Mouse (Mus musculus): Measurements from ENCODE around the gene Tmie. TPM values are rescaled to one million over a fixed set of nuclear protein-coding genes. Genes with fewer than 3 reads are reported as not detected.

The Tmie gene
- polyA plus RNA-seq, 1 experiment from 2014 or later: 1.7 TPM

DNA sequence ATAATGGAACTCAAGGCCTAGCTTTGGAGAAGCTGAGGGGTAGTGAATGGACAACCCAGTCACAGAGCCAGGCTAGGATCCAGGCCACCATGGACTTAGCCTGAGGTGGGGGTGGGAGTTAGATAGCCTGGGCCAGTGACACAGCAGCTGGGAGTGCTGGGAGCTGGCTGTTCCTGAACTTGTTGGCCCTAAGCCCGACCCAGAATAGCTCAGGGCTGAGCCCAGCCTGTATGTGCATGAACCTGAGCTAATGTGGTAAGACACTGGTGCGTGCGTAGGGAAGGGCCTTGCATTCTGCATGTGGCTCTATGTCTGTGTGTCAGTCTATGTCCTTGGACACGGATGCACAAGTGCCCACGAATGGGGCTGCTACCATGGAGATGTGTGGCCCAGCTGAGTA is 2.0 kb downstream of the Tmie start:
- peaks cover 11% of the 10 kb centered on the region for H3K27me3 ChIP-seq (ENCODE audit: control insufficient read depth, insufficient read depth, low read length)
- no peaks in the 10 kb centered on the region for H3K9me3 ChIP-seq (replicated peaks; ENCODE audit: control insufficient read depth, low read length)
- no peaks in the 10 kb centered on the region for H3K36me3 ChIP-seq (ENCODE audit: control insufficient read depth, insufficient read depth)
- ATAC-seq (replicated peaks; ENCODE audit: extremely low read depth, insufficient read depth, low FRiP score): peak; percentile 80
- WGBS: 47% methylated on average over 5 of the region's 5 CpGs
- peaks cover 34% of the 10 kb centered on the region for H3K4me1 ChIP-seq (ENCODE audit: control insufficient read depth, insufficient read depth, low read length)
- peak overlapping the region; percentile 38; the same call in 1 of the 2 replicates for H3K9ac ChIP-seq (ENCODE audit: low read length)
- peak overlapping the region; percentile 26 for H3K4me2 ChIP-seq (ENCODE audit: low read depth, low read length)
- no peak overlapping the region for H3K4me3 ChIP-seq (ENCODE audit: low read length)
- H3K27ac ChIP-seq (ENCODE audit: low read length): peak overlapping the region; percentile 81

DNA sequence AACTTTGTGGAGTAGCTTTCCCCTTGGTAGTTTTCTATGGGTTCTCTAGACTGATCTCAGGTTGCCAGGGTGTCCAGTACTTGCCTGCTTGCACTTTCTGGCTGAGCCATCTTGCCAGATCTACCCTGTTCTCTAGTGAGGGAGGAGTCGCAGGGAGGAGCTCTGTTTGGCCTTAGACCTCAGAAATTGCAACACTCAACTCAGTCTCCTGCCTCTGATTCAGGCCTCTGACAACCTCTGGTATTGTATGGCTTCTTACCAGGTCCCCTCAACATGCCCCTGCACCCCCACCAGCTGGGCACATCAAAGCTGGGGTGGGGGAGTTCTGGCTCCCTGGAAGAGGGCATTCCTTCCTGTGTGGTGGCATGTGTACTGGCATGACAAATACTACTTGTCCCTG is 2.6 kb downstream of the Tmie start:
- Histone ChIP-seq H3K9ac (ENCODE audit: low read length) (no peak overlapping the region), H3K4me3 (ENCODE audit: low read length) (no peak overlapping the region), H3K4me2 (ENCODE audit: low read depth, low read length) (no peak overlapping the region), H3K27me3 (ENCODE audit: control insufficient read depth, insufficient read depth, low read length) (peaks cover 13% of the 10 kb centered on the region), H3K9me3 (replicated peaks; ENCODE audit: control insufficient read depth, low read length) (no peaks in the 10 kb centered on the region), H3K4me1 (ENCODE audit: control insufficient read depth, insufficient read depth, low read length) (peaks cover 34% of the 10 kb centered on the region), H3K27ac (ENCODE audit: low read length) (peak overlapping the region; percentile 81), H3K36me3 (ENCODE audit: control insufficient read depth, insufficient read depth) (no peaks in the 10 kb centered on the region)
- WGBS: 88% methylated on average over 1 of the region's 1 CpGs
- ATAC-seq (replicated peaks; ENCODE audit: extremely low read depth, insufficient read depth, low FRiP score): no peak

DNA sequence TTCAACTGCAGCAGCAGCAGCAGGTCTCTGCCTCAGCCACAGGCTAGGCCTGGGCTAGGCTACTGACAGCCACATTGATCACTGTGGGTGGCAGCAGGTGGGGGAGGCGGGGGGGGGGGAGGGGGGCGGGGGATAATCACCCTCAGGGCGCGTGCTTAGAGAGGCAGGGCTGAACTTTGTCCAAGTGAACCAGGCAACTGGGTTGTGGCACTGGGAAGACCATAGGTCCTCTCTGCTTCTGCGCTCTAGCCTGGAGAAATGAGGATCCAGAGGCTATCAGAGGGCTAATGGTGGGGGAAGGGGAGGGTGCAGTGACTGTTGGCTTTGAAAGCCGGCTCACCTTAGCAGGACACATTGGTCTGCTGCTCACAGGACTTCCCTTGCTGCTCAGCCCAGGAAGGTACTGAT is 4.6 kb downstream of the Tmie start:
- Histone ChIP-seq H3K4me3 (ENCODE audit: low read length) (no peak overlapping the region), H3K4me1 (ENCODE audit: control insufficient read depth, insufficient read depth, low read length) (peaks cover 29% of the 10 kb centered on the region), H3K4me2 (ENCODE audit: low read depth, low read length) (no peak overlapping the region), H3K27me3 (ENCODE audit: control insufficient read depth, insufficient read depth, low read length) (peaks cover 11% of the 10 kb centered on the region), H3K9ac (ENCODE audit: low read length) (no peak overlapping the region), H3K36me3 (ENCODE audit: control insufficient read depth, insufficient read depth) (no peaks in the 10 kb centered on the region), H3K27ac (ENCODE audit: low read length) (no peak overlapping the region), H3K9me3 (replicated peaks; ENCODE audit: control insufficient read depth, low read length) (no peaks in the 10 kb centered on the region)
- ATAC-seq (replicated peaks; ENCODE audit: extremely low read depth, insufficient read depth, low FRiP score): no peak
- 40% methylated on average over 4 of the region's 6 CpGs for WGBS

DNA sequence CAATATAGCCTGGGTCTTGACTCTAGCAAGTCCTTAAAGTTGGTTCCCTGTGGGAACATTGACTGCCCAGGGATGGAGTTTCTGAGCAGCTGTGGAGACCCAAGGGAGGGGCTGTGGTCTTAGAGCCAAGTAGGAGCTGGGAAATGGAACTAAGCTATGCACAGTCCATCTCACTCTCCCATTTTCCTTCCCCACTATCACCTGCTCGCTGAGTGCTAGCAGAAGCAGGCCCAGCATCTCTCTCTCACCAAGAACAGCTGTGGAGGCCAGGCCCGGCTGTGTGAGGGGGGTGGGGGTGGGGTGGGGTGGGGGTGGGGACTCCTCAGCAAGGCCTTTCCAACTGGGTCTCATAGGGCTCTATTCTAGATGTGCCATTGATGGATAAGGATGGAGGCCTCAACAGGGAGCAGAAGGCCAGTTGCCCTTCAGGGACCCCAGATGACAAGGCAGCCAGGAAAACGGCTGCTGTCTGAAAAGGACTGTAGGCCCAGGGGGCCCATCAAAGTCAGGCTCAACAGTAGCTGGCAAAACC is 5.2 kb downstream of the Tmie start:
- Histone ChIP-seq H3K9ac (ENCODE audit: low read length) (no peak overlapping the region), H3K27me3 (ENCODE audit: control insufficient read depth, insufficient read depth, low read length) (peaks cover 11% of the 10 kb centered on the region), H3K9me3 (replicated peaks; ENCODE audit: control insufficient read depth, low read length) (no peaks in the 10 kb centered on the region), H3K27ac (ENCODE audit: low read length) (no peak overlapping the region), H3K36me3 (ENCODE audit: control insufficient read depth, insufficient read depth) (no peaks in the 10 kb centered on the region), H3K4me1 (ENCODE audit: control insufficient read depth, insufficient read depth, low read length) (peaks cover 29% of the 10 kb centered on the region), H3K4me3 (ENCODE audit: low read length) (no peak overlapping the region), H3K4me2 (ENCODE audit: low read depth, low read length) (no peak overlapping the region)
- no peak for ATAC-seq (replicated peaks; ENCODE audit: extremely low read depth, insufficient read depth, low FRiP score)
- 38% methylated on average over 3 of the region's 3 CpGs for WGBS

DNA sequence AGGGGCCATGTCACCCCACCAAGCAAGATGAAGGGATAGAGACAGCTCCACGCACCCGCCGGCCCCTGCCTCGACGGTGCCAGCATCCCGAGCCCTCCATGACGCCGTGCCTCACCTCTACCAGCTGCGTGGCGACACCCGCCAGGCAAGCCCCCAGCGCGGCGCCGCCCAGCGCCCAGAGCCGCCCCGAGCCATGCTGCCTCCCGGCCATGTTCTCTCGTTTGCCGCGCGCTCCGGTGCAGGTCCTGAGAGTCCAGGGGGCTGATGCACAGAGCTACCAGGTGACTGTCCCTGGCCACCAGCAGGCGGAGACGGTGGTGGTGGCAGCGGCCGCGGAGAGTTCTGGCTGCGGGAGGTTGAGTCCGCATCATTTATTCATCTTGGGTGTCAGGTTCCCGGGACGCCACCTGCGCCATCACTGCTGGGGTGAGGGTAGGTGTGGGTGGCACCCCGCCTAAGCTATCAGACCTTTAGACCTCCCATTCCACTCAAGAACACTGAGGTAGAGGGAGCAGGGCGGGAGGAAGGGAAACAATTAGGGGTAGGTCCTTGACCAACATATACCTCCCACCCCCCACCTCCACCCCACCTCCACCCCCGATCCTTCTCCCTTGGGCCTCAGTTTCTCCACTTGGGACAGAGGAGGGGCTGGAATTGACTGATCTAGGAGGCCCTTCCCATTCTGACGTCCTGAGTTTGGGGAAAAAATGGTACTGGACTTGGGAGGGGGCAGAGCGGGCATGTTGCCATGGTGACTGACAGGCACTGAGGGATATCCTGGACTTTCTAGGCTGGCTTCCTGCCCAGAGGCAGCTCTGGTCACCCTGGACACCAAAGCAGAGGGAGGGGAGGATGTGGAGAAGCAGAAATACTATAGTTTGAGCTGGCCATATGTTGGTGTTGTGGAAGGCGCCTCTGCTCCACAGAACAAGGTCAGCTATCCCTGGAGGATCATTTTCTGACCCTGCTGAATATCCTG is 5.9 kb downstream of the Tmie start:
- H3K4me1 ChIP-seq (ENCODE audit: control insufficient read depth, insufficient read depth, low read length): peaks cover 21% of the 10 kb centered on the region
- no peaks in the 10 kb centered on the region for H3K9me3 ChIP-seq (replicated peaks; ENCODE audit: control insufficient read depth, low read length)
- H3K27ac ChIP-seq (ENCODE audit: low read length): no peak overlapping the region
- ATAC-seq (replicated peaks; ENCODE audit: extremely low read depth, insufficient read depth, low FRiP score): no peak
- peak overlapping the region; percentile 23; the same call in 1 of the 2 replicates for H3K9ac ChIP-seq (ENCODE audit: low read length)
- no peaks in the 10 kb centered on the region for H3K36me3 ChIP-seq (ENCODE audit: control insufficient read depth, insufficient read depth)
- peak overlapping the region; percentile 53 for H3K4me2 ChIP-seq (ENCODE audit: low read depth, low read length)
- WGBS: 9% methylated on average over 40 of the region's 40 CpGs
- peaks cover 11% of the 10 kb centered on the region for H3K27me3 ChIP-seq (ENCODE audit: control insufficient read depth, insufficient read depth, low read length)
- peak overlapping the region; percentile 30 for H3K4me3 ChIP-seq (ENCODE audit: low read length)

DNA sequence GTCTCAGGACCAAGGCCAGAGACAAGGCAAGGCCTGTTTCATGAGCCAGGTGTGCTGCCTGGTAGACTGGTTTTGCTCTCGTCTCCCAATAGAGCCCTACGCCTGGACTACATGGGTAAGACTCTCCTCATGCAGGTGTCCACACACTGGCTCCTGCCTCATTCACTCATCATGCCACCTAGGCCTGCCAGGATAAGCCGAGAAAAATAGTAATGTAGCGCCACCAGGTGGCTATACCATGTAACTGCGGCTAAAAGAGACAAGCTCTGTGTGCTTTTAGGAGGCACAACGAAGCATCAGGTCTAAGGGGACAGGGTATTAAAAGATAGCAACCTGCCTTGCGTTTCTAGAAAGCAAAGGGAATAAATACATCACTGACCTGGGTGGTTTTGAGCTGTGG is 8.9 kb downstream of the Tmie start:
- Histone ChIP-seq H3K27me3 (ENCODE audit: control insufficient read depth, insufficient read depth, low read length) (peaks cover 11% of the 10 kb centered on the region), H3K4me2 (ENCODE audit: low read depth, low read length) (no peak overlapping the region), H3K36me3 (ENCODE audit: control insufficient read depth, insufficient read depth) (no peaks in the 10 kb centered on the region), H3K27ac (ENCODE audit: low read length) (no peak overlapping the region), H3K9me3 (replicated peaks; ENCODE audit: control insufficient read depth, low read length) (no peaks in the 10 kb centered on the region), H3K4me3 (ENCODE audit: low read length) (no peak overlapping the region), H3K9ac (ENCODE audit: low read length) (no peak overlapping the region), H3K4me1 (ENCODE audit: control insufficient read depth, insufficient read depth, low read length) (peaks cover 6% of the 10 kb centered on the region; the same call in 1 of the 2 replicates)
- WGBS: 18% methylated on average over 7 of the region's 7 CpGs
- no peak; the same call in 1 of the 2 replicates for ATAC-seq (replicated peaks; ENCODE audit: extremely low read depth, insufficient read depth, low FRiP score)

DNA sequence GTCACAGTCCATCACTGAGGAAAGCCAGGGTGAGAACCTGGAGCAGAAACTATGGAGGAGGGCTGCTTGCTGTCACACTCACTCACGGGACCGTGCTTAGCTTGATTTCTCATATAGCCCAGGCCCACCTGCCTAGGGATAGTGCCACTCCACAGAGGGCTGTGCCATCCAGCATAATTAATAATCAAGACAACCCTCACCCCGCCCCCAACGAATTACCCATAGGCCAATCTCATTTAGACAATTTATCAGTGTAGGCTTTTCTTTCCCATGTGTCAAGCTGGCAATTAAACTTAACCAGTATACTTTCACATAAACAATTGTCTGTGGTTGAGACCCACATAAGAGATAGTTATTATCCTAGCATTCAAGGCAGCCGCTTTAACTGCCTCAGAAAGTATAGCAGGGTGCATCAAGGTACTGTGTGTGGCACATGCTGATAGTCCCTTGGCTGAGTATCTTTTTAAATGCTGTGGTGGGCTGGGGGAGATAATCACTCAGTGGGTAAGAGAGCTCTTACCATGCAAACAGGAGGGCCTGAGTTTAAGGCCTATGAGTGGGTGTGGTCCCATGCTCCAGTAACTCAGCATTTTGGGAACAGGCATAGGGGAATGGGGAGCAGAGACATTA is 20.8 kb downstream of the Tmie start:
- ATAC-seq (replicated peaks; ENCODE audit: extremely low read depth, insufficient read depth, low FRiP score): no peak
- no peak overlapping the region for H3K9ac ChIP-seq (ENCODE audit: low read length)
- 89% methylated on average over 5 of the region's 5 CpGs for WGBS
- H3K36me3 ChIP-seq (ENCODE audit: control insufficient read depth, insufficient read depth): no peaks in the 10 kb centered on the region
- no peak overlapping the region for H3K4me3 ChIP-seq (ENCODE audit: low read length)
- no peak overlapping the region for H3K4me2 ChIP-seq (ENCODE audit: low read depth, low read length)
- no peaks in the 10 kb centered on the region for H3K9me3 ChIP-seq (replicated peaks; ENCODE audit: control insufficient read depth, low read length)
- no peak overlapping the region for H3K27ac ChIP-seq (ENCODE audit: low read length)
- peaks cover 11% of the 10 kb centered on the region for H3K27me3 ChIP-seq (ENCODE audit: control insufficient read depth, insufficient read depth, low read length)
- 0 out of 2 replicates have a peak, but pooled peaks cover 3% of the 10 kb centered on the region for H3K4me1 ChIP-seq (ENCODE audit: control insufficient read depth, insufficient read depth, low read length)

DNA sequence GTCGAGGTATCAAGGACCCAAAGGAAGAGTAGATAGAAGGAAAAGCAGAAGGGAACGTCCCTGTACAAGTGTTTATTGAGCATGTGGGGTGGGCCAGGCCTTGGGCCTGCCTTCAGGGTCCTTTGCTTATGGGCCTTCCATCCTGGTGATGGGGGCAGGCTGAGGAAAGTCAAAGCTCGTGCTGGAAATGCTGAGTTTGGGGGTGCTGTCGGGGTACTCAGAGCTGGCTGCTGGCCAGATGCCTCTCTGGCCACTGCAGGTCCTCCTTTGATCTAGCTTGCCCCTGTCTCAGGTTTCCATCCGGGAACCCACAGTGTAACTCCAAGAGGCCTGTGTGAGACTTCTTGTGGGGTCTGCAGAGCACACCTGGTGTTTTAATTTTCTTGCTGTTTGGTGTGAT is 21.4 kb downstream of the Tmie start:
- no peaks in the 10 kb centered on the region for H3K36me3 ChIP-seq (ENCODE audit: control insufficient read depth, insufficient read depth)
- 0 out of 2 replicates have a peak, but pooled peaks cover 3% of the 10 kb centered on the region for H3K4me1 ChIP-seq (ENCODE audit: control insufficient read depth, insufficient read depth, low read length)
- no peak overlapping the region for H3K4me2 ChIP-seq (ENCODE audit: low read depth, low read length)
- no peak overlapping the region for H3K27ac ChIP-seq (ENCODE audit: low read length)
- peaks cover 11% of the 10 kb centered on the region for H3K27me3 ChIP-seq (ENCODE audit: control insufficient read depth, insufficient read depth, low read length)
- 55% methylated on average over 5 of the region's 5 CpGs for WGBS
- H3K9ac ChIP-seq (ENCODE audit: low read length): no peak overlapping the region
- H3K4me3 ChIP-seq (ENCODE audit: low read length): no peak overlapping the region
- ATAC-seq (replicated peaks; ENCODE audit: extremely low read depth, insufficient read depth, low FRiP score): no peak
- H3K9me3 ChIP-seq (replicated peaks; ENCODE audit: control insufficient read depth, low read length): no peaks in the 10 kb centered on the region
